Mouse (Mus musculus): ENCODE results near the gene Tbcb. TPM values are rescaled to one million over a fixed set of nuclear protein-coding genes. Genes with fewer than 3 reads are reported as not detected.

Tbcb gene
- polyA plus RNA-seq, 1 experiment from 2014 or later: 176 TPM

DNA sequence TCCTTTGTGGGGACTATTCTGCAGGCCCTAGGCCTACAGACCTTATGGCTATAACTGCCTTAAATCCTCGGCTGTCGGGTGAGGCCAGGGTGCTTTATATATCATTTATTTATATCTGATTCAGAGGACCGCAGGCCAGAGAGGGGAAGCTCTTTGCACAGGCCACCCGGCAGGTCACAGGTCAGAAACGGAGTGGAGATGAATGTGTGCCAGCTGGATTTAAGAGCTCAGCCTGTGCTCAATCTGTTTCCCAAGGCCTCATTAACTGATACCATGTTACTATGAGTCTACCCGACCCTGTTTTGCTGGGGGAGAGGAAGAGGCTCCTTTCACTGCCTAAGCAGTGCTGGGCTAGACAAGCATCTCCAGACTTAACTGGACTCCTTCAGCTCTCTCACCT, 42.3 kb upstream of the Tbcb start:
- Histone ChIP-seq H3K36me3 (ENCODE audit: insufficient read depth, low read length) (no peaks in the 10 kb centered on the region), H3K4me3 (replicated peaks; ENCODE audit: low read depth, low read length) (no peak overlapping the region), H3K9ac (ENCODE audit: low read depth, low read length) (no peak overlapping the region), H3K27ac (no peak overlapping the region), H3K4me2 (ENCODE audit: low read length) (no peak overlapping the region), H3K4me1 (replicated peaks; ENCODE audit: insufficient read depth, low read length) (no peaks in the 10 kb centered on the region), H3K27me3 (ENCODE audit: insufficient read depth, low read length) (no peaks in the 10 kb centered on the region), H3K9me3 (replicated peaks; ENCODE audit: low read length) (no peaks in the 10 kb centered on the region)
- no peak for ATAC-seq (replicated peaks; ENCODE audit: low FRiP score, low read depth)
- no peak for DNase-seq (ENCODE audit: low spot score)
- no peak for TF ChIP-seq CTCF (IDR thresholded peaks at IDR 0.05; ENCODE audit: low read depth)
- WGBS: 54% methylated on average over 6 of the region's 6 CpGs

DNA sequence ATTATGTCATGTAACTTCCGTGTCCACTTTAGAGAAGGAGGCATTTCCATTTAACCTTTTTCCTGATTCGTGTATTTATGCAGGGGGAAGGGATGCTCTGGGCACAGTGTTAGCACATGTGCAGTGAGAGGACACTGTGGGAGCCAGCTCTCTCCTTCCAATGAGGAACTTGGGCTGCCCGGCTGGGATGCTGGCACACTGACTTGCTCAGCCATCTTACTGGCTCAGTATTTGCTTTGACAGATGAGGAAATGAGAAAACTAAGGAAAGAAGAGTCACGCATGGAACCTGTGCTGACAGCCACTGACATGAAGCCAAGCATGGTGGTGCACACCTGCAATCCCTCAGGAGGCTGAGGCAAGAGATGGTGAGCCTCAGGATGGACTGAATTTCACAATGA, 37.6 kb upstream of the Tbcb start:
- Histone ChIP-seq H3K4me1 (replicated peaks; ENCODE audit: insufficient read depth, low read length) (no peaks in the 10 kb centered on the region), H3K9me3 (replicated peaks; ENCODE audit: low read length) (no peaks in the 10 kb centered on the region), H3K4me2 (ENCODE audit: low read length) (no peak overlapping the region), H3K9ac (ENCODE audit: low read depth, low read length) (no peak overlapping the region), H3K27ac (no peak overlapping the region), H3K36me3 (ENCODE audit: insufficient read depth, low read length) (no peaks in the 10 kb centered on the region), H3K27me3 (ENCODE audit: insufficient read depth, low read length) (no peaks in the 10 kb centered on the region), H3K4me3 (replicated peaks; ENCODE audit: low read depth, low read length) (no peak overlapping the region)
- DNase-seq (ENCODE audit: low spot score) (no peak), ATAC-seq (replicated peaks; ENCODE audit: low FRiP score, low read depth) (no peak)
- WGBS: 91% methylated on average over 4 of the region's 4 CpGs
- no peak for TF ChIP-seq CTCF (IDR thresholded peaks at IDR 0.05; ENCODE audit: low read depth)

DNA sequence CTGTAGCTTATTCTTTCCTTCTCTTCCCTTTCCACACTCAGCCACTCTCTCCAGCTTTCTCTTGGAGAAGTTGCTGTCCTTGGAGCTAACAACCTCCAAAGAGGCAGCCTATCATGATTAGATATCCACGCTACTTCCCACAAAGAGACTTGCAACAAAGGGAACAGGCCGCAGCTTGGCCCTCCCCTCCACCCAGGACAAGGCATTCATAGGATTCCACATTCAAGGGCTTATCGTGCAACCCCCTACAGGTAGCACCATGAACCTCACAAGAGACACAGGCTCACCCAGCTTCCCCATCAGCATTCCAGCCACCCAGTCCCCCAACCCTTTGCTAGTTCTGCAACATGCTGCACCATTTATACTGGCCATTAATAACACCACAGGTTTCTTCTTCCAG, 34.7 kb upstream of the Tbcb start:
- no peak overlapping the region for H3K4me2 ChIP-seq (ENCODE audit: low read length)
- no peak for DNase-seq (ENCODE audit: low spot score)
- no peak overlapping the region for H3K27ac ChIP-seq
- H3K9ac ChIP-seq (ENCODE audit: low read depth, low read length): no peak overlapping the region
- H3K36me3 ChIP-seq (ENCODE audit: insufficient read depth, low read length): no peaks in the 10 kb centered on the region
- TF ChIP-seq CTCF (IDR thresholded peaks at IDR 0.05; ENCODE audit: low read depth): no peak
- no peaks in the 10 kb centered on the region for H3K9me3 ChIP-seq (replicated peaks; ENCODE audit: low read length)
- no peaks in the 10 kb centered on the region for H3K4me1 ChIP-seq (replicated peaks; ENCODE audit: insufficient read depth, low read length)
- H3K27me3 ChIP-seq (ENCODE audit: insufficient read depth, low read length): no peaks in the 10 kb centered on the region
- no peak for ATAC-seq (replicated peaks; ENCODE audit: low FRiP score, low read depth)
- 96% methylated on average over 3 of the region's 3 CpGs for WGBS
- no peak overlapping the region for H3K4me3 ChIP-seq (replicated peaks; ENCODE audit: low read depth, low read length)

DNA sequence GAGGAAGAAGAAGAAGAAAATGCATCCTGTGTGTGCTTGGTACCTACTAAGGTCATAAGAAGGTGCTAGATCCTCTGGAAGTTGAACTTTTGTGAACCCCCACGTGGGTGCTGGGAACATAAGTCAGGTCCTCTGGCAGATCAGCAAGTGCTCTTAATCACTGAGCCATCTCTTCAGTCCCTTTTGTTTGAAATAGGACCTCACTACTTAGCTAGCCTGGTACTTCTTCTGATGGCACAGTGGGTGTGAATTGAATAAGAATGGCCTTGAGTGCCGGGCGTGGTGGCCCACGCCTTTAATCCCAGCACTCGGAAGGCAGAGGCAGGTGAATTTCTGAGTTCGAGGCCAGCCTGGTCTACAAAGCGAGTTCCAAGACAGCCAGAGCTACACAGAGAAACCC, 33.9 kb upstream of the Tbcb start:
- no peaks in the 10 kb centered on the region for H3K4me1 ChIP-seq (replicated peaks; ENCODE audit: insufficient read depth, low read length)
- 91% methylated on average over 7 of the region's 7 CpGs for WGBS
- no peak overlapping the region for H3K4me3 ChIP-seq (replicated peaks; ENCODE audit: low read depth, low read length)
- H3K9me3 ChIP-seq (replicated peaks; ENCODE audit: low read length): no peaks in the 10 kb centered on the region
- no peaks in the 10 kb centered on the region for H3K36me3 ChIP-seq (ENCODE audit: insufficient read depth, low read length)
- no peak for ATAC-seq (replicated peaks; ENCODE audit: low FRiP score, low read depth)
- H3K9ac ChIP-seq (ENCODE audit: low read depth, low read length): no peak overlapping the region
- no peak overlapping the region for H3K4me2 ChIP-seq (ENCODE audit: low read length)
- no peak for DNase-seq (ENCODE audit: low spot score)
- H3K27me3 ChIP-seq (ENCODE audit: insufficient read depth, low read length): no peaks in the 10 kb centered on the region
- no peak overlapping the region for H3K27ac ChIP-seq
- TF ChIP-seq CTCF (IDR thresholded peaks at IDR 0.05; ENCODE audit: low read depth): no peak

DNA sequence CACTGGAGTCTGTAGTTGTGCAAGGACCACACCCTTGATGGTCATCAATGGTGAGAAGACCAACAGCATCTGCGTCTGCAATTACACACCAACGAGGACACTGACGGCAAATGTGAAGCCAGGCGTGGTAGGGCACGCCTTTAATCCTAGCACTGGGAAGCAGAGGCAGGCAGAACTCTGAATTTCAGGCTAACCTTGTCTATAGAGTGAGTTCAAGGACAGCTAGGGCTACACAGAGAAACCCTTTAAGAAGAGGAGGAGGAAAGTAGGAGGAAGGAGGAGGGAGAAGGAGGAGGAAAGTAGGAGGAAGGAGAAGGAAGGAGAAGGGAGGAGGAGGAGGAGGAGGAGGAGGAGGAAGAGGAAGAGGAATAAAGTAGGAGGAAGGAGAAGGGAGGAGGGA, 33.5 kb upstream of the Tbcb start:
- Histone ChIP-seq H3K9me3 (replicated peaks; ENCODE audit: low read length) (no peaks in the 10 kb centered on the region), H3K9ac (ENCODE audit: low read depth, low read length) (no peak overlapping the region), H3K4me1 (replicated peaks; ENCODE audit: insufficient read depth, low read length) (no peaks in the 10 kb centered on the region), H3K36me3 (ENCODE audit: insufficient read depth, low read length) (no peaks in the 10 kb centered on the region), H3K4me3 (replicated peaks; ENCODE audit: low read depth, low read length) (no peak overlapping the region), H3K27me3 (ENCODE audit: insufficient read depth, low read length) (no peaks in the 10 kb centered on the region), H3K4me2 (ENCODE audit: low read length) (no peak overlapping the region), H3K27ac (no peak overlapping the region)
- DNase-seq (ENCODE audit: low spot score): no peak
- WGBS: 92% methylated on average over 5 of the region's 5 CpGs
- TF ChIP-seq CTCF (IDR thresholded peaks at IDR 0.05; ENCODE audit: low read depth): no peak
- no peak for ATAC-seq (replicated peaks; ENCODE audit: low FRiP score, low read depth)

DNA sequence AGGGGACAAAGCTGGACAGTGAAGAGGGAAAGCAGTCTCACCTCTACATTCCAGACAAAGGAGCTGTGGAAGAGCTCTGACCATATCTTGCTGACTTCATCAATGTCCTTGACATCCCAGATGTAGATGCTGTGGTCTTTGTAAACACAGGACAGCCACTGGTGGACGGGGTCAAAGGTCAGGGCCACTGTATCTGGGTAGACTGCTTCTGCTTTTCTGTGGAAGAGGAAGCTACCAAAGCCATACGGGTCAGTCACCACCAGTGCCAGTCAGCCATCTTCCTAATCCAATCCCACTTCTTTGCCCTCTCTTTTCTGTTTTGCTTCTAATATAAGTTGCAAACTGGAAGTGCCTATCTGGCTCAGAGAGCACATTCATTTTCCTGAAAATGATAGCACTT, 33.0 kb upstream of the Tbcb start:
- no peak for TF ChIP-seq CTCF (IDR thresholded peaks at IDR 0.05; ENCODE audit: low read depth)

More for the DNA sequence above, 33.0 kb upstream of the Tbcb start:
- no peaks in the 10 kb centered on the region for H3K36me3 ChIP-seq (ENCODE audit: insufficient read depth, low read length)
- 77% methylated on average over 2 of the region's 2 CpGs for WGBS
- H3K27ac ChIP-seq: no peak overlapping the region
- ATAC-seq (replicated peaks; ENCODE audit: low FRiP score, low read depth) (no peak), DNase-seq (ENCODE audit: low spot score) (no peak)
- H3K27me3 ChIP-seq (ENCODE audit: insufficient read depth, low read length): no peaks in the 10 kb centered on the region
- no peaks in the 10 kb centered on the region for H3K4me1 ChIP-seq (replicated peaks; ENCODE audit: insufficient read depth, low read length)
- no peak overlapping the region for H3K9ac ChIP-seq (ENCODE audit: low read depth, low read length)
- H3K4me2 ChIP-seq (ENCODE audit: low read length): no peak overlapping the region
- no peak overlapping the region for H3K4me3 ChIP-seq (replicated peaks; ENCODE audit: low read depth, low read length)
- no peaks in the 10 kb centered on the region for H3K9me3 ChIP-seq (replicated peaks; ENCODE audit: low read length)

All from kidney, postnatal 0 days (tissue).